Mouse (Mus musculus): ENCODE data around the gene Extl1.
"Not testable (repeated sequence)": the region's sequence is repeated elsewhere in the genome, so short reads cannot be mapped to it uniquely, and the experiment has no call there.

Extl1 gene

GRCm38 (mm10) chr4:134383750-134384149, at the start of gene Extl1:
Gene Extl1, minus strand, starts transcription at chr4:134383850.
- DNase-seq (ENCODE audit: low spot score) = not testable (repeated sequence)

- DNase-seq (ENCODE audit: low spot score) = no peak
Measured at GRCm38 (mm10) chr4:134432686-134433360, 49.2 kb upstream of the Extl1 start.

GRCm38 (mm10) chr4:134430381-134431004, 46.8 kb upstream of the Extl1 start:
- no peak for DNase-seq (ENCODE audit: low spot score)

GRCm38 (mm10) chr4:134425088-134425487, 41.4 kb upstream of the Extl1 start:
- no peak for DNase-seq (ENCODE audit: low spot score)

- no peak for DNase-seq (ENCODE audit: low spot score)
Measured at GRCm38 (mm10) chr4:134423949-134424348, 40.3 kb upstream of the Extl1 start.

- DNase-seq (ENCODE audit: low spot score) = no peak
Measured at GRCm38 (mm10) chr4:134421971-134422370, 38.3 kb upstream of the Extl1 start.

- no peak for DNase-seq (ENCODE audit: low spot score)
Measured at GRCm38 (mm10) chr4:134417111-134417510, 33.5 kb upstream of the Extl1 start.

- DNase-seq (ENCODE audit: low spot score) = no peak
Measured at GRCm38 (mm10) chr4:134416602-134417001, 33.0 kb upstream of the Extl1 start.

- DNase-seq (ENCODE audit: low spot score) = peak; percentile 12
Measured at GRCm38 (mm10) chr4:134416177-134416576, 32.5 kb upstream of the Extl1 start.

GRCm38 (mm10) chr4:134409286-134409685, 25.6 kb upstream of the Extl1 start:
- DNase-seq (ENCODE audit: low spot score) = no peak

- DNase-seq (ENCODE audit: low spot score) = no peak
Measured at GRCm38 (mm10) chr4:134403721-134404120, 20.1 kb upstream of the Extl1 start.

GRCm38 (mm10) chr4:134402571-134403262, 19.1 kb upstream of the Extl1 start:
- peak; percentile 60 for DNase-seq (ENCODE audit: low spot score)

GRCm38 (mm10) chr4:134401856-134402570, 18.4 kb upstream of the Extl1 start:
- DNase-seq (ENCODE audit: low spot score) = peak; percentile 68

GRCm38 (mm10) chr4:134401181-134401661, 17.6 kb upstream of the Extl1 start:
- peak; percentile 67 for DNase-seq (ENCODE audit: low spot score)

- DNase-seq (ENCODE audit: low spot score) = no peak
Measured at GRCm38 (mm10) chr4:134400206-134400605, 16.6 kb upstream of the Extl1 start.

- DNase-seq (ENCODE audit: low spot score) = no peak
Measured at GRCm38 (mm10) chr4:134397732-134398131, 14.1 kb upstream of the Extl1 start.

- peak; percentile 62 for DNase-seq (ENCODE audit: low spot score)
Measured at GRCm38 (mm10) chr4:134397121-134397520, 13.5 kb upstream of the Extl1 start.

GRCm38 (mm10) chr4:134395977-134396825, 12.6 kb upstream of the Extl1 start, which contains the start of gene Pafah2:
Gene Pafah2, plus strand, starts transcription at chr4:134396320.
- DNase-seq (ENCODE audit: low spot score) = peak; percentile 94

GRCm38 (mm10) chr4:134395142-134395541, 11.5 kb upstream of the Extl1 start:
- DNase-seq (ENCODE audit: low spot score) = no peak

GRCm38 (mm10) chr4:134393026-134393425, 9.4 kb upstream of the Extl1 start:
- DNase-seq (ENCODE audit: low spot score) = no peak

- no peak for DNase-seq (ENCODE audit: low spot score)
Measured at GRCm38 (mm10) chr4:134392595-134392994, 8.9 kb upstream of the Extl1 start.
